Mouse (Mus musculus) adrenal gland, postnatal 0 days (tissue): Measurements from ENCODE around the gene Gm10142. TPM values are rescaled to one million over a fixed set of nuclear protein-coding genes. Genes with fewer than 3 reads are reported as not detected.

Experiments used
- polyA plus RNA-seq: library from polyadenylated mRNA; unstranded; fragments of >200 nt; fragmentation: Nextera tagmentation; extraction: Ambion mirVana; gene quantifications from 2 replicates; pipeline ENCODE4 v1.2.1, GENCODE M21; 2015

The Gm10142 gene
- not detected in 2 replicates for polyA plus RNA-seq

DNA sequence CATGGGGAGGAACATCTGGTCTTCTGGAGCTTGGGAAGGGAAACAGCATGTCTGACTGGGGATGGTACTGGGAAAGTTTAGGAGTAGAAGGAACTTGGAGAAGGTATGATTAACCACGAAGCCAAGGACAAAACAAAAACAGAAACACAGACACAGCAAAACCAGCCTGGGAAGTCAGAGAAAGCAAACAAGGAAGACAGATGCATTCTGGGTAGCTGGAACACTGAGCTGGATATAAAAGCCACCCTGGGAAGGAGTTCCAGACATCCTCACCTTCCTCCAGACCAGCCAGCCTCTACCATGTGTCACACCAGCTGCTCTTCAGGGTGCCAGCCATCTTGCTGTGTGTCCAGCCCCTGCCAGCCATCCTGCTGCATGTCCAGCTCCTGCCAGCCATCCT, at the start of gene Gm10142:
TSS of gene Gm10142 (plus strand) at position 301 of the 400 bp plus-strand sequence.

DNA sequence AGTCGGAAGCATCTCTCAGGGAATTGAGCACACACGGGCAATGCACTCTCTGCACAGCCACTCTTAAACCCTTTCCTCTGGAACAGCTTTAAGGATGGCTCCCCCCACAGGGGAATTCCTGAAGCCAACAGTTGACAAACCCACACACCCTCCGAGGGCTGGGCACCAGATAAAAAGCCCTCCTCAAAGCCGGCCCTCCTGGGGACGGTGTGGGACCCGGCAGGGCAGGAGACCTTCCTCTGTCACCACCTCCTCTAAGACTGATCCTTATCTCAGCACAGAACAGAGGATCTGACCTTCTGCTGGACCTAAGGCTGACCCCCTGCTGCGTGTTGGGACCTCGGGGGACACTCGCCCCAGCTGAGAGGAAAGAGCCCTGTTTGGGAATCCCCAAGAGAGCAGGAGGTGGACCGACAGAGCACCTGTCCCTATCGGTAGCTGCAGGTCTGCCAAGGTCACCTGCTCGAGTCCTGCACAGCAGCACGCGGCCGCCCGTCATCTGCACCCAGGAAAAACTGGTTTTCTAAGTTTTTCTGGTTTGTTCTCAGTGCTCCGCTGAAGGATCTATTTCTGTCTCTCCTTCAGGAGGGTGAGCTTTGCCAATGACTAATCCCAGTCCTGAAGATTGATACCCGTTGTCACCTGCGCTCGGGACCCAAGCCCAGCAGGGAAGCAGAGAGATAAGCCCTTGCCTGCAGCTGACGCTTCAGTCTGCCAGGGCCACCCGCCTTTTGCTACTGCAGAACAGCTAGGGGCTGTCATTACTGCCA, 29.5 kb upstream of the Gm10142 start, which contains the start of gene Tspear:
TSS of gene Tspear (plus strand) at position 675 of the 770 bp plus-strand sequence.

DNA sequence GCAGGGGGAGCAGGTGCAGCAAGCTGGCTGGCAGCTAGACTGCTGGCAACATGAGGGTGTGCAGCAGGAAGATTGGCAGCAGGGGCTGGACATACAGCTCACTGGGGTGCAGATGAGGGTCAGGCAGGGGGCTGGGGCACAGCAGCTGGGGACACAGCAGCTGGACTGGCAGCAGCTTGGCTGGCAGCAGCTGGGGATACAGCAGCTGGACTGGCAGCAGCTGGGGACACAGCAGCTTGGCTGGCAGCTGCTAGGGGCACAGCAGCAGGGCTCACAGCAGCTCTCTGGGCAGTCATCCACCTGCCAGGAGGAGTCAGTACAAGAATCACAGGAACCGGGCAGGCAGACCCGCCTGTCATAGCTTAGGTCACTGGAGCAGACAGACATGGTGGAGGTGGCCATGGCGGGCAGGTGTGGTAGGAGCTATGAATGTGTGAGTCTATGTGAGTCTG, 25.2 kb upstream of the Gm10142 start, which contains the start of gene Gm19402:
TSS of gene Gm19402 (minus strand) at position 402 of the 452 bp plus-strand sequence.

DNA sequence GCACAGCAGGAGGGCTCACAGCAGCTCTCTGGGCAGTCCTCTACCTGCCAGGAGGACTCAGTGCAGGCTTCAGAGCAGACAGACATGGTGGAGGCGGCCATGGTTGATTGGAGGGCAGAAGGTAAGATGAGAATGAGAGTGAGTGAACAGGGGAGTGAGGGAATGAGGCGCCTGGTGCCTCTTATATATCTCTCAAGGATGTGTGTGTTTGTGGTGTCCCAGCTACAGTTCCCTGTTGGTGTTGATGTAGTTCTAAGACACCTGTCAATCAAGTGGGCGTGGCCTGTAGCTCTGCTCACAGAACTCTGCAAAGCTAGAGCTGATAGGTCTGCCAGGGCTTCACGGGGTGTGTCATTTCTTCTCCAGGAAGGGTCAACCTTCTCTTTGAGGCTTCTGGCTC, 18.5 kb upstream of the Gm10142 start, which contains the start of gene Gm9508:
TSS of gene Gm9508 (minus strand) at position 101 of the 400 bp plus-strand sequence.

DNA sequence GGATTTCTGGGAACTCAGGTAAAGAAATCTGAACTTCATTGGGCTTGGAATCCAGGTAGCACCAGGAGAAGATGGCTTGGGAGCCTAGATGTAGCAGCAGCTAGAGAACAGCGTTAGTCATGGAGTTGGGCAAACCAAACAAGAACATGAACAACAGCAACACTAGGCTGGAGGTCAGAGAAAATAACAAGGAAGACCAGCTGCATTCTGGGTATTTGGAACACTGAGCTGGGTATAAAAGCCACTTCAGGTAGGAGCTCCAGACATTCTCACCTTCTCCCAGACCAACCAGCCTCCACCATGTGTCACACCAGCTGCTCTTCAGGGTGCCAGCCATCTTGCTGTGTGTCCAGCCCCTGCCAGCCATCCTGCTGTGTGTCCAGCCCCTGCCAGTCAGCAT, 9.3 kb upstream of the Gm10142 start, which contains the start of gene Gm10272:
TSS of gene Gm10272 (plus strand) at position 301 of the 400 bp plus-strand sequence.

DNA sequence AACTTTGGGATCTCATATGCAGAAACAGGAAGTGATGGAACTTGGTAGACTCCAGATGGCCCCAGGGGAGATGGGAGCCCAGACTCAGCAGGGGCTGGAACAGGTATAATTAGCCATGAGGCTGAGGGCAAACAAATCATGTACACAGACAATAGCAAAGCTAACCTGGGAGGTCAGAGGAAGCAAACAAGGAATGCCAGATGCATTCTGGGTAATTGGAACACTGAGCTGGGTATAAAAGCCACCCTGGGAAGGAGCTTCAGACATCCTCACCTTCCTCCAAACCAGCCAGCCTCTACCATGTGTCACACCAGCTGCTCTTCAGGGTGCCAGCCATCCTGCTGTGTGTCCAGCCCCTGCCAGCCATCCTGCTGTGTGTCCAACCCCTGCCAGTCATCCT, 4.5 kb upstream of the Gm10142 start, which contains the start of gene Gm10024:
TSS of gene Gm10024 (plus strand) at position 301 of the 400 bp plus-strand sequence.

DNA sequence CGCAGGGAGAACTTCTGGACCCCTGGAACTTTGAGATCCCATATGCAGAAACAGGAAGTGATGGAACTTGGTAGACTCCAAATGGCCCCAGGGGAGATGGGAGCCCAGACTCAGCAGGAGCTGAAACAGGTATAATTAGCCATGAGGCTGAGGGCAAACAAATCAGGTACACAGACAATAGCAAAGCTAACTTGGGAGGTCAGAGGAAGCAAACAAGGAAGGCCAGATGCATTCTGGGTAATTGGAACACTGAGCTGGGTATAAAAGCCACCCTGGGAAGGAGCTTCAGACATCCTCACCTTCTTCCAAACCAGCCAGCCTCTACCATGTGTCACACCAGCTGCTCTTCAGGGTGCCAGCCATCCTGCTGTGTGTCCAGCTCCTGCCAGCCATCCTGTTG, 4.7 kb downstream of the Gm10142 start, which contains the start of gene Krtap12-1:
TSS of gene Krtap12-1 (plus strand) at position 301 of the 400 bp plus-strand sequence.

DNA sequence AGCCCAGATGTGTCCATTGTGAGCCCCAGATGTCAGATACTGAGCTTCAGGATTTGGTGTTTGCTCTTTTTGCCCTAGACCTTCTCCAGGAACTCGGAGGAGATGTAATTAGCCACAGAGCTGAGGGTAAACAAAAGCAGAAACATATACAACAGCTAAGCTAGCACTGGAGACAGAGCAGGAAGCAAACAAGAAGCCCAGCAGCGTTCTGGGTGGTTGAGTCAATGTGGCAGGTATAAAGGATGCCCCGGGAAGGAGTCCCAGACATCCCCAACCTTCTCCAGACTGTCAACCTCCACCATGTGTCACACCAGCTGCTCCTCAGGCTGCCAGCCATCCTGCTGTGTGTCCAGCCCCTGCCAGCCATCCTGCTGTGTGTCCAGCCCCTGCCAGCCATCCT, 10.6 kb downstream of the Gm10142 start, which contains the start of gene Gm10100:
TSS of gene Gm10100 (plus strand) at position 301 of the 400 bp plus-strand sequence.

DNA sequence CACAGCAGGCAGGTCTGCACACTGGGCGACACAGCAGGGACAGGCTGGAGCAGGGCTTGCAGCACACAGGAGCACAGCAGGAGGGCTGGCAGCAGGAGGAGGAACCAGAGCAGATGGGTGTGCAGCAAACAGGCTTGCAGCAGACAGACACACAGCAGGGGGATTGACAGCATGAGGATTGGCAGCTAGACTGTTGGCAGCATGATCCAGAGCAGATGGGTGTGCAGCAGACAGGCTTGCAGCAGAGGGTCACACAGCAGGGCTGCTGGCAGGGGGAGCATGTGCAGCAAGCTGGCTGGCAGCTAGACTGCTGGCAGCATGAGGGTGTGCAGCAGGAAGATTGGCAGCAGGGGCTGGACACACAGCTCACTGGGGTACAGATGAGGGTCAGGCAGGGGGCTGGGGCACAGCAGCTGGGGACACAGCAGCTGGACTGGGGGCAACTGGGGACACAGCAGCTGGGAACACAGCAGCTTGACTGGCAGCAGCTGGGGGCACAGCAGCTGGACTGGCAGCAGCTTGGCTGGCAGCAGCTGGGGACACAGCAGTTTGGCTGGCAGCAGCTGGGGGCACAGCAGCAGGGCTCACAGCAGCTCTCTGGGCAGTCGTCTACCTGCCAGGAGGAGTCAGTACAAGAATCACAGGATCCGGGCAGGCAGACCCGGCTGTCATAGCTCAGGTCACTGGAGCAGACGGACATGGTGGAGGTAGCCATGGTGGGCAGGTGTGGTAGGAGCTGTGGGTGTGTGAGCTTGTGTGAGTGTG, 26.5 kb downstream of the Gm10142 start, which contains the start of gene Gm18596:
TSS of gene Gm18596 (minus strand) at position 715 of the 765 bp plus-strand sequence.

DNA sequence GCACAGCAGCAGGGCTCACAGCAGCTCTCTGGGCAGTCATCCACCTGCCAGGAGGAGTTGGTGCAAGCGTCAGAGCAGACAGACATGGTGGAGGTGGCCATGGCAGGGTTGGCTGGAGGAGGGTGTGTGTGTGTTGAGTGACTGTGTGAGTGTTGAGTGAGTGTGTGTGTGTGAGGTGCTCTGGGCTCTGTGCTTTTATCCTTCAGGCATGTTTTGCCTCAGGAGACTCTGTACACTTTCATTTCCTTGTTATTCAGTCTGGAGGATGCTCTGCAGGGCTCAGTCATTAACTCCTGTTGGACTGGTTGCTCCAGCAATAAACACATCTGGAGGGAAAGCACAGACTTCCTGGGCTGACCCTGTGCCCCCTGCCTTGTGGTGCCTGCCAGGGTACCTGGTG, 35.6 kb downstream of the Gm10142 start, which contains the start of gene Gm9736:
TSS of gene Gm9736 (minus strand) at position 101 of the 400 bp plus-strand sequence.

DNA sequence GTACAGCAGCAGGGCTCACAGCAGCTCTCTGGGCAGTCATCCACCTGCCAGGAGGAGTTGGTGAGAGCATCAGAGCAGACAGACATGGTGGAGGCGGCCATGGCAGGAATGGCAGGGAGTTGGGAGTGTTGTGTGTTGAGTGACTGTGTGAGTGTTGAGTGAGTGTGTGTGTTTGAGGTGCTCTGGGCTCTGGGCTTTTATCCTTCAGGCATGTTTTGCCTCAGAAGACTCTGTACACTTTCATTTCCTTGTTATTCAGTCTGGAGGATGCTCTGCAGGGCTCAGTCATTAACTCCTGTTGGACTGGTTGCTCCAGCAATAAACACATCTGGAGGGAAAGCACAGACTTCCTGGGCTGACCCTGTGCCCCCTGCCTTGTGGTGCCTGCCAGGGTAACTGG, 44.0 kb downstream of the Gm10142 start, which contains the start of gene Gm3233:
TSS of gene Gm3233 (minus strand) at position 101 of the 400 bp plus-strand sequence.

Other genes starting within 250 kb of the Gm10142 start
- 27.9 and 33.9 TPM in 2 replicates for gene Fam207a, start 200.0 kb upstream of the Gm10142 start, polyA plus RNA-seq
- 3.9 and 4.6 TPM in 2 replicates for gene Itgb2, start 185.6 kb upstream of the Gm10142 start, polyA plus RNA-seq
- gene Pttg1ip, start 134.1 kb upstream of the Gm10142 start, polyA plus RNA-seq: 155 and 186 TPM in 2 replicates
- 224 and 242 TPM in 2 replicates for gene Sumo3, start 109.7 kb upstream of the Gm10142 start, polyA plus RNA-seq
- gene Gm49325, start 109.6 kb upstream of the Gm10142 start, polyA plus RNA-seq: 14.8 and 15.0 TPM in 2 replicates
- 46.7 and 55.5 TPM in 2 replicates for gene Ube2g2, start 93.5 kb upstream of the Gm10142 start, polyA plus RNA-seq
- 0.44 and 0.91 TPM in 2 replicates for gene Tspear, start 29.2 kb upstream of the Gm10142 start, polyA plus RNA-seq
- gene Gm19402, start 25.1 kb upstream of the Gm10142 start, polyA plus RNA-seq: not detected in 2 replicates
- gene Gm9508, start 18.6 kb upstream of the Gm10142 start, polyA plus RNA-seq: not detected in 2 replicates
- gene Gm10272, start 9.2 kb upstream of the Gm10142 start, polyA plus RNA-seq: not detected in 2 replicates
- not detected in 2 replicates for gene Gm10024, start 4.3 kb upstream of the Gm10142 start, polyA plus RNA-seq
- gene Krtap12-1, start 4.8 kb downstream of the Gm10142 start, polyA plus RNA-seq: not detected in 2 replicates
- not detected in 2 replicates for gene Gm10100, start 10.7 kb downstream of the Gm10142 start, polyA plus RNA-seq
- not detected in 2 replicates for gene Gm18596, start 26.8 kb downstream of the Gm10142 start, polyA plus RNA-seq
- gene Gm9736, start 35.5 kb downstream of the Gm10142 start, polyA plus RNA-seq: not detected in 2 replicates
- not detected in 2 replicates for gene Gm3233, start 43.9 kb downstream of the Gm10142 start, polyA plus RNA-seq
- gene Gm3238, start 55.5 kb downstream of the Gm10142 start, polyA plus RNA-seq: not detected in 2 replicates
- gene Gm7138, start 61.1 kb downstream of the Gm10142 start, polyA plus RNA-seq: not detected in 2 replicates
- not detected in 2 replicates for gene Gm3250, start 66.7 kb downstream of the Gm10142 start, polyA plus RNA-seq
- not detected in 2 replicates for gene Gm7137, start 72.4 kb downstream of the Gm10142 start, polyA plus RNA-seq
- gene Gm9639, start 79.3 kb downstream of the Gm10142 start, polyA plus RNA-seq: not detected in 2 replicates
- not detected in 2 replicates for gene Gm19668, start 83.3 kb downstream of the Gm10142 start, polyA plus RNA-seq
- gene Gm9507, start 96.0 kb downstream of the Gm10142 start, polyA plus RNA-seq: not detected in 2 replicates
- gene Gm2696, start 98.9 kb downstream of the Gm10142 start, polyA plus RNA-seq: not detected in 2 replicates
- gene Krtap10-4, start 111.3 kb downstream of the Gm10142 start, polyA plus RNA-seq: not detected in 2 replicates
- not detected in 2 replicates for gene Krtap10-10, start 120.1 kb downstream of the Gm10142 start, polyA plus RNA-seq
- gene Gm36176, start 131.0 kb downstream of the Gm10142 start, polyA plus RNA-seq: not detected in 2 replicates
- not detected in 2 replicates for gene Gm10318, start 137.1 kb downstream of the Gm10142 start, polyA plus RNA-seq
- gene Gm3285, start 146.2 kb downstream of the Gm10142 start, polyA plus RNA-seq: not detected in 2 replicates
- 4.3 and 8.2 TPM in 2 replicates for gene Lrrc3, start 186.7 kb downstream of the Gm10142 start, polyA plus RNA-seq